Mouse (Mus musculus): ENCODE results near the gene Tll2.

The Tll2 gene

DNA sequence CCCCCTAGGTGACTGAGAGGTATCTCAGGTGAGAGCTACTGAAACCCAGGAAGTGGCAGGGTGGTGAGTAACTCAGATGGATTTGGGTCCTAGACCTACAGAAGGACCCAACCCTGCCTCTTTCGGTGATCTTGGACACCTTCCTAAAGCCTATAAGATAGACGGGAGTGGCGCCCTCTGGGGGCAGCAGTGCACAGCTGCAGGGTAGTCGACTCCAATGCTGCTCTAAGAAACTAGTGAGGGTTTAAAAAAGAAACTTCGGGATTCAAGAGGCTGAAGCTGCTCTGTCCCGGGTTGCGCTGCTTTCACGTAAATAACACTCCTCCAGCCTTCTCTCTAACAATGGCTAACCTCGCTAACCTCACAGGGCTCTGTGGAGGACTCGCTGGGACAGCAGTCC, 153.1 kb downstream of the Tll2 start:
- CTCF ChIA-PET, result interaction anchor here (0.6 to 3.3 kb wide), 38 partner anchors 9 to 299 kb away, joined by 3 to 19 read pairs (median 4); partner anchors contain the start of gene Dntt (in 1 of the 4)
- POLR2A ChIA-PET, result interaction anchor here in 2 of 4 experiments (0.8 to 1.5 kb wide), 4 partner anchors 8 to 304 kb away, joined by 3 to 4 read pairs (median 3); partner anchors contain the start of genes Blnk (in 1 of the 2) and Cc2d2b (in 1 of the 2)

- CTCF ChIA-PET, result interaction anchor here in 3 of 4 experiments (0.7 to 2.7 kb wide), 12 partner anchors 8 to 298 kb away, joined by 3 to 19 read pairs (median 10); no protein-coding TSS in a partner anchor
- POLR2A ChIA-PET, result interaction anchor here in 1 of 4 experiments (1.1 kb wide), 1 partner anchor 9 kb away, joined by 3 read pairs; no protein-coding TSS in a partner anchor
Observed at GRCm38 (mm10) chr19:41052247-41052646, 154.4 kb downstream of the Tll2 start.

- CTCF ChIA-PET, result interaction anchor here in 3 of 4 experiments (0.6 to 2.7 kb wide), 4 partner anchors 11 to 297 kb away, joined by 3 to 13 read pairs (median 12); partner anchors contain the start of gene Dntt (in 1 of the 3)
- POLR2A ChIA-PET, result no interaction called here
Observed at GRCm38 (mm10) chr19:41051714-41052113, 154.9 kb downstream of the Tll2 start.

DNA sequence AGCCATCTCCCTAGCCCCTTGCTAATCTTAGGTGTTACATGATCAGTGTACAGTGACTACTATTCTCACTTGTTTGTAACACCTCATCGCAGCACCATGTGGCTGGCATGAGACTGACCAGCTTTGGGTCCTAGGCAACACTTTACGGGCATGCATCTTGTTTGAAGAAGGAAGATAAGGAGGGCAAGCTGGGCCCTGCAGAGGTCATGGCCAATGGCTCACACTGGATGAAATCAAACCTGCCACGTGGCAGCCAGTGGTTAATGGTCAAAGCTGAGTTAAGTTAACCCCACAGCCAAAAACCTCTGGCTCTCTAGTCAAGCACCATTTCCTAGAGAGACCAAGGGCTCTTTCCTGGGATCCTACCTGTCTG, 158.5 kb downstream of the Tll2 start:
- CTCF ChIA-PET, result interaction anchor here in 3 of 4 experiments (0.8 to 1.6 kb wide), 3 partner anchors 32 to 38 kb away, joined by 3 to 5 read pairs (median 3); no protein-coding TSS in a partner anchor
- POLR2A ChIA-PET, result interaction anchor here in 1 of 4 experiments (1.2 kb wide), 1 partner anchor 14 kb away, joined by 4 read pairs; no protein-coding TSS in a partner anchor

DNA sequence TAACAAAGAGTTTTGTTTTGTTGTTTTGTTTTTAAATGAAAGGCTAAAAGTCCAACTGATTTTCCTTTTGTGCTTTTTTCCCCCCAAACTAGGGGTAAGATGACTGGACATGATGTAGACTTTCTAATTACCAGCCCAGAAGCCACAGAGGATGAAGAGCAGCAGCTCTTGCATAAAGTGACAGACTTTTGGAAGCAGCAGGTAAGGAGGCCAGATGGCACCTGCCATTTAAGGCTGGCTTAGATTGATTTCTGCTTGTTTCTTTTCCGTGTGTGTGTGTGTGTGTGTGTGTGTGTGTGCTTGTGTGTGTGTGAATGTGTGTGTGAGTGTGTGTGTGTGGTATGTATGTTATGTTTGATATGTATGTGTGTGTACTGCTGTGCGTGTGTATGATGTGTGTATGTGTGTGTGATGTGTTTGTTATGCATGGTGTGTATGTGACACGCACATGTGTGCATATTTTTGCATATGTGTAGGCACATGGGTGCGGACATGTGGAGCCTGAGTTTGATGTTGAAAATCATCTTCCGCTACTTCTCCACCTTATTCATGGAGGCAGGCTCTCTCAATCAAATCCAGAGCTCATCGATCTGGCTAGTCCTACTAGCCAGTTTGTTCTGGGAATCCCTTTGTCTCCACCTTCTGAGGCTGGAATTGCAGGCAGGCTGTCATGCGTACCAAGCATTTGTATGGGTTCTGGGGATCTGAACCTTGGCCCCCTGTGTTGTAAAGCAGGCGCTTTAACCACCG, 159.0 kb downstream of the Tll2 start:
- ChIA-PET POLR2A (interaction anchor here in 3 of 4 experiments (0.6 to 1.5 kb wide), 6 partner anchors 8 to 106 kb away, joined by 3 to 5 read pairs (median 4); no protein-coding TSS in a partner anchor), CTCF (interaction anchor here in 3 of 4 experiments (0.6 to 1.6 kb wide), 5 partner anchors 31 to 711 kb away, joined by 3 to 5 read pairs (median 3); no protein-coding TSS in a partner anchor)

DNA sequence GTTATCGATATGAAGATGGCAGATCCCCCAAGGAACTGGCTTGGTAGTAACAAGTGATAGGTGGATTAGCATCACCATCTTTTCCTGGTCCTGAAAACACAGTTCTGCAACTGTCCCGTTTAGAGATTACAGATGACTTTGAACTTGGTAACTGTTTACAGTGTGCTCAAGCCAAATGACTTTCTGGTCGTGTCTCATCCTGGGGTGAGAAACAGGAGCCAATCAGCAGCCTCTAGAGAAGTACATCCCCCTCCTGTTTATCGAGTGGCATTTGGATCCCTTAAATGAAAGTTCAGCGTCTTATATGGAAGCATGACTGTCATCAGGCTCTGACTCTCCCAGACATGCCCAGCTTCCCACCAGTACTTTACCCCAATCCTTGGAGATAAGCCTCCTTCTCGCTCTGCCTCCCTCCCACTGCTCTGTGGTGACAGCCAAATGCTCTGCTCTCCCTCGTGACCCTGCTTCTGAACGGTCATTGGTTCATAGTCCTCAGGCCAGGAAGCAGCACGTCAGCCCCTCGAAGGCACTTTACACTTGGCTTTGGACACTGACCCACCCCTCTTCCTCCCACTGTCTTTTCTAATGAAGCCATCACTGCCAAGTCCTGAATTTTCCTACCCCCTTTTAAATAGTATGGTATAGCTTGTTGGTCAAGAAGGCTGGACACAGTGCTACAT, 161.4 kb downstream of the Tll2 start:
- CTCF ChIA-PET, result no interaction called here
- POLR2A ChIA-PET, result no interaction called here

- POLR2A ChIA-PET, result no interaction called here
- CTCF ChIA-PET, result no interaction called here
Observed at GRCm38 (mm10) chr19:41039110-41039509, 167.5 kb downstream of the Tll2 start.

GRCm38 (mm10) chr19:41035809-41036551, 170.7 kb downstream of the Tll2 start:
- ChIA-PET CTCF (interaction anchor here in 3 of 4 experiments (0.5 to 1.9 kb wide), 3 partner anchors 17 to 1786 kb away, joined by 3 to 11 read pairs (median 3); no protein-coding TSS in a partner anchor), POLR2A (interaction anchor here in 1 of 4 experiments (0.8 to 1.5 kb wide), 2 partner anchors 10 to 38 kb away, joined by 3 read pairs; no protein-coding TSS in a partner anchor)
